Mouse (Mus musculus) ES-E14 (cell line): ENCODE data around the gene Olfr1495.

Experiments used
- CHD2 ChIP-seq: IDR thresholded peaks from 2 replicates; pipeline ENCODE4 v1.6.1; 2014; ENCODE audit warnings: mild to moderate bottlenecking, low read depth, low read length, inconsistent platforms
- ZNF384 ChIP-seq: IDR thresholded peaks from 2 replicates; pipeline ENCODE4 v1.6.1; 2012; ENCODE audit warnings: low read depth, low read length, inconsistent platforms

GRCm38 (mm10) chr19:13819347-13819746 lies 54.9 kb downstream of the Olfr1495 start, which contains the start of gene Olfr1499:
- TF ChIP-seq CHD2 (no peak), ZNF384 (no peak)
